Mouse (Mus musculus) left cerebral cortex, postnatal 25 days (tissue): ENCODE results near the gene Nemf. TPM values are rescaled to one million over a fixed set of nuclear protein-coding genes. Genes with fewer than 3 reads are reported as not detected.
"Not testable (repeated sequence)": the region's sequence is repeated elsewhere in the genome, so short reads cannot be mapped to it uniquely, and the experiment has no call there.

Source experiments
- DNase-seq, 2 experiments: peaks; one replicate each; pipeline ENCODE4 v3.0.0; 2022; ENCODE audit warnings: low spot score in 2 of 2, mixed read lengths in 1 of 2
- intact Hi-C: fragments of 180-260 bp; cut with DNase I; formaldehyde crosslinking; loops from one replicate; pipeline ENCODE4 v1.15.1; 2025
- total RNA-seq, 2 experiments: library from RNA; stranded (reverse); gene quantifications; 2 replicates each; pipeline ENCODE4 v1.2.3; 2021

Gene Nemf
- total RNA-seq = 10 to 100 TPM; 46.0 to 46.6 TPM

DNA sequence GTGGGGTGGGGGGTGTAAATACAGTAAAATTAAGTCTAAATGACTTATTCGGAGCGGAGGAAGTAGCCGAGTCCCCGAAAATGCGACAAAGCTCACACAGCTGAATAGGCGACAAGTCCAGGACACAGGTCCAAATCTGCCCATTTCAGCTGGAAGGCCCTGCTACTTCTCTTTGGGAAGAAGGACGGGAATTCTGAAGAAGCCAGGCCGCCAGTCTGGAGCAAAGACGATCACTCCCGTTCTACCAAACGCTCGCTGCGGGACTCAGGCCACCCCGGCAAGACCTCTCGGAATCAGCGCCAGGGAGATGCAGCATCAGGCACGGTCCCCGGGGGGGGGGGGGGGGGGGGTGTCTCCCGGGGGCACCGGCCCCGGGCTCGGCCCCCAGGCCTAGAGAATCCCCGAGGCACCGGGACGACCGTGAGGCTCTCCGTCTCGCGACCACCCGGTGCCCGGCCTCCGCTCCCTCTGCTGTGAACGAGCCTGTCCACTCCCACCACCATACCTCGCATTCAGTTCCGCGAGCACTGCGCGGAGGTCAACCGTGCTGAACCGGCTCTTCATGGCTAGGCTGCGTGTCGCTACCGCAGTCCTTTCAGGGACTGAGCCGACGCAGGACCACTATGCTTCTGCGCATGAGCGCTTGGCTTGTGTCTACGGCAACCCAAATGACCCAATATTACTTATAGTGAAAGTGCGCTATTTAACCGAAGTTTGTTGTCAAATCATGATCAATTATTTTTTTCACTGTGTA, at the start of gene Nemf:
Gene Nemf, minus strand, starts transcription at position 620 of the 754 bp plus-strand sequence.
- DNase-seq = peak; percentile 90 to 95
- intact Hi-C loops = no loop called here

DNA sequence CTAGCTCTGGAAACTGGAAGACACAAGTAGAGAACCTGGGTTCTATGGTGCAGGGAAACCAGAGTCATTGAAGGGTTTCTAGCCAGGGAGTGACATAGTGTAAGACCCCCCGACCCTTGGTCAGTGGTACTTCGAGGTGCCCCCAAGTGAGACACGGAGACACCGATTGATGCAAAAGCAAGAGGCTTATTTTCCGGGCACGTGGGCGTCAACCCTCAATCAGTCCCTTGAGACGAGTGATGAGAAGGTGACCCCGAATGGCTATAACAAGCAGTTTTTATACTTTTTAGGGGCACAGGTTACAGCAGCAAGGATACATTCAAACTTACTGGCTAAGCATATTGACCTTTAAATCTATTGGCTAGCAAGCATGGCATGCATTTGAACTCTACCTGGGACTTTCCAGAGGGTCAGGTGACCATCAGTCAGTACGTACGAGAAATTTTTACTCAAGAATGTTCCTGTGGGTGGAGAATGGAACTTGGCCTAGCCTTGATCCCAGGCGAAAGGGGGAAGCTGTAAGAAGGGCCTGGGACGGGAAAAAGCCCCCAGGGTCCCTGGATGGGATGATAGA, 45.7 kb upstream of the Nemf start:
- intact Hi-C loops = no loop called here
- no peak for DNase-seq

DNA sequence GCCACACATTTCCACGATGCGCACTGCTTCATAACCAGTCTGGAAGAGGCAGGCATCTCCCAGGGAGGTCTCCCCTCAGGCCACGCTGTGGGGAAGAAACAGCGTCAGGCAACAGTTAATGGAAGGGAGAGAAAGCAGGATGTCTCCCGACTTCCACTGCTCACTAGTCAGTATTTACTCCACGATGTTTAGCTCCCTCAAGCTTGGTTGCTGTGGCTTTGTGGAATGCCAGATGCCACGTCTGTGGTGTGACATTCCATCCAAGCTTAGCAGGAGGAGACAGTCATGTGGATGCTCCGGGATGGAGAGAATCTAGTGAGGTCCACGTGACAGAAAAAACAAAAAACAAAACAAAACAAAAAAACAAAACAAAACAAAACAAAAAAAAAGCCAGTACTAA, 45.1 kb upstream of the Nemf start:
- intact Hi-C loops = no loop called here
- no peak for DNase-seq

DNA sequence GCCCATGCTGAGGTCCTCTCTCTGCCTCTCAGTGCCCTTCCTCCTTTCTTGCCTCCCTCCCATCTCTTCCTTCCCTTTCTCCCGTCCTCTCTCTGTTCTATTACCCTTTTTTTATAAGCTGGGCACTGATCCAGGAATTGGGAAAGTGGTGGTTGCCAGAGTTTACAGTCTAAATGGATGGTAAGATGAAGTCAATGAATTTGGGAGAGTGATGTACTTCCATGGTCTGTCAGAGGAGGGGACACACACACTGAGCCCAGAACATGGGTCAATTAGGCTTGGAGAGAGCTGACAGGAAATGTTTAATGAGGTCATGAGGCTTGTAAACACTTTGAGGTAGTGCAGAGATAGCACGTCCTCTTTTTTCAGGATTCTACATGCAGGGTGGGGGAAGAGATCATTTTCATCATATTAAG, 43.9 kb upstream of the Nemf start:
- intact Hi-C loops = no loop called here
- no peak for DNase-seq

DNA sequence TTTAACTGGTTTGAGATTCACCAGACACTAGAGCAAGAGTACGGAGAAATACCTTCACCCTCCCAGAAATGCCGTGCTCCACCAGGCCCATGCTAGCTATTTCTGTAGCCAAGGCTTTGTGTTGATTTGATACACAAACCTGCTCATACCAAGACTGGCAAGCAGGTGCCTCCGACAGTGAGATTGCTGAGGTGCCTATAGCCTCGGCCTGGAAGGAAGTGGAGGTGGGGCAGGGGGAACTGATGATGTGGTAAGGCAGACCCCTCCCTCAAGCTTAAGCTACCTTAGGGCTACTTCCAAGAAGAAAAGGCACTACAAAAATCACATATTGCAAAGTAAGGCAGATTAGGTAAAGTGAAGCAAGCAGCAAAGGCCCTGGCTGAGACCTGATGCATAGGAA, 43.4 kb upstream of the Nemf start:
- no peak for DNase-seq
- intact Hi-C loops = no loop called here

DNA sequence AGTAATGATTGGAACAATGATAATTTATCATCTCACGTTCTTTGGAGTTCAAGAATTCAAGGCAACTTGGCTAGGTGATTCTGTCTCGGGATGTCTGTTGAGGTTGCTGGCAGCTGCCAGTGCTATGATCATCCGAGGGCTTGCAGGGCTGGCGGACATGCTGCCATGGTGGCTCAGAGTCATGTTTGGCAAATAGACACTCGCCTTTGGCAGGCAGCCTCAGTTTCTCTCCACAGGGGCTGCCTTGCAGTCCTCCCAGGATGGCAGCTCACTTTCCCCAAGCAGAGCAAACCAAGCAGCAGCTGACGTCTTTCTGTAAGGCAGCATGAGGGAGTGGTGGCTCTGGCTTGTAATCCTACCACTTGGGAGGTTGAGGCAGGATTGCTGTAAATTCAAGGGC, 37.5 kb upstream of the Nemf start:
- DNase-seq = no peak
- intact Hi-C loops = no loop called here

DNA sequence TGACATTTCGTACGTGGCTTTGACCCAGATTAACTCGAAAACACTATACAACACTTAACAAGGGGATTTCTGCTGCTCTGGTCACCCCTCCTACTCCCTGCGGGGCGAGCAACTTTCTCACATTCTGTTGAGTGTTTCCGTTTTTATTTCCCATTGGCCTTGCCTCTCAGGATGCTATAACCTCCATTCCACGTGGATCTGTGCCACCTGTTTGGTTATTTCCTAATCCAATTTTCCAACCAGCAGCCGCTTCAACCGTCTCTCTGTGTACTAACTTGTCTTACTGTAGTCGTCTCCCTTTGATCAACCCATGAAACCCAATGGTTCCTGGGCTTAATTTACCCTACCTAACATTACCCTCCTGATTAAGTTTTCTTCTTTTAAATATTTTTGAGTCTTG, 36.1 kb upstream of the Nemf start:
- intact Hi-C loops = no loop called here
- DNase-seq = no peak

DNA sequence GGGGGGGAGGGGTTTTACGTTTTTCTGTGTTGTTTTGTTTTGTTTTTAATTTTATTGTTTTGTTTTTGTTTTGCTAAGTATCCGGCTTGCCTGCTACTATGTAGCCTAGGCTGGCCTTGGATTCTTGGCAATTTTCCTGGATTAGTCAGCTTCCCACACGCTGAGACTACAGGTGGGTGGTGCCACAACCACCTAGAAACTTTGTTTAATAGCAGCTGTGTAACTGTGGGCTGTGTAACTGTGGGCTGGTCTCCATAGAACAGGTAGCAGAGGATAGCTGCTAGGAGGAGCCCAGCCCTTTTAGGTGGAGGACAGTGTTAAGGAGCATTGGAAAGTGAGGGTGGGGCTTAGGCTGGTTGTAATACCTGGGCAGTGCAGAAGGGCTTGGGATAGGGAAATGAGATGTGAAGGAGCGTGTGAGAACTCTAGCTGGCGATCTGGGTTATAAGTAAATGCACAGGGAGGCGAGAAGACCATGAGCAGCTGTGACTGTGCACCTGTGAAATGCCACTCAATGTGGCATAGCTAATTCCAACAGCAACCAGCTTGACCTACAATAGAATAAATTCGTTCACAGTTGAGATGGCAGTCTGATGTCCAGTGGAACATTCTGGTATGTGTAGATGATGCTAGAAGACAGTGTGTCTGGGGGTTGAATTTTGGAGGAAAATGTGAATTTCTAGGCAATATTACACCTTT, 33.2 kb upstream of the Nemf start:
- intact Hi-C loops = no loop called here
- DNase-seq = no peak

DNA sequence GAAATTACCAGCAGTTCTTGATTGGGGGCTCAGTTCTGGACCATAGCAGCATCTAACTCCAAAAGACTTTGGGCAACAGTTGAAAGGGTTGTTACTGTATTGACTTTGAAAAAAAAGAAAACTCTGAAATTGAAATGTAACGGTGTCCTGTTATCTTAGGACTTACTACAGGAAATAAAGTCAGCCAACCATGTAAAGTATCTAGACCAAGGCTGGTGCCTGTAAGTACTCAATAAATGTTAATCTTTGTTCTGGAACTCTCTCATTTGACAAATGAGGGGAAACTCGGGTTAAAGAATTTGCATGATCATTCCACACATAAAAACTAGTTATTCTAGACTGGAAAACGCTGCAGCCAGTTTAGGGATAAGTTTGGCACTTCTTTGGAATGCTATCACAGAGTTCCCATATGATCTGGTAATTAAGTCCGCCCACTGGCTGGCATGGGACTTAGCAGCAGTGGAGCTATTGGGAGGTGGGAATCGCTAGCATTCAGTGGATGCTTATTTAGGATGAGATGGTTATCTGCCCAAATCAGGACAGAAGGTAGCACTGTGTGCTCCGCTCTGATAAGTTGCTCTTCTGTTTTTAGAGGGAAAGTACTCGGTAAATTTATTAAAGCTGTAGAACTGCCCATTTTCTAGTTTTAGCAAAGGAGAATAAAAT, 32.4 kb upstream of the Nemf start:
- peak; percentile 6 to 37 for DNase-seq
- intact Hi-C loops = no loop called here

DNA sequence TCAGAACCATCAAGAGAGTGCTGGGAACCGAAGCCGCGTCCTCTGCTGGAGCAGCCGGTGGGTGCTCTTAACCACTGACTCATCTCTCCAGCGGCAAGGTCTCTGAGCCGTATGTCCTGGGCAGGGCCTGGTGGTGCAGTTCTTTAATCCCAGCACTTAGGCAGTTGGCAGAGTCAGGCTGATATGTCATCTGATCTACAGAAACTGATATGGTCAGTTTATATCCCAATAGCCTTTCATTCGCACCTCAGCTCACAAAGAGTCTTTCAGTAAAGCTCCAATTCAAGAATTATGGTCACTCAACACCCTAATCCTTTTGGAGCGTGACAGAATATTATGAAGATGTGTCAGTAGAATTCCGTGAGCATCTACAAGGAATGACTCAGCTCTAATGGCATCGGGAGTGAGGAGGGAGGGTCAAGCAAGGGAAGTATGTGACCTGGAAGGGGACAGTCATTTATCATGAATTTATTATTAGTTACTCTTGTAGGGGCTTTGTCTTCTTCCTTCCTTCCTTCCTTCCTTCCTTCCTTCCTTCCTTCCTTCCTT, 31.4 kb upstream of the Nemf start:
- DNase-seq = no peak
- intact Hi-C loops = no loop called here

DNA sequence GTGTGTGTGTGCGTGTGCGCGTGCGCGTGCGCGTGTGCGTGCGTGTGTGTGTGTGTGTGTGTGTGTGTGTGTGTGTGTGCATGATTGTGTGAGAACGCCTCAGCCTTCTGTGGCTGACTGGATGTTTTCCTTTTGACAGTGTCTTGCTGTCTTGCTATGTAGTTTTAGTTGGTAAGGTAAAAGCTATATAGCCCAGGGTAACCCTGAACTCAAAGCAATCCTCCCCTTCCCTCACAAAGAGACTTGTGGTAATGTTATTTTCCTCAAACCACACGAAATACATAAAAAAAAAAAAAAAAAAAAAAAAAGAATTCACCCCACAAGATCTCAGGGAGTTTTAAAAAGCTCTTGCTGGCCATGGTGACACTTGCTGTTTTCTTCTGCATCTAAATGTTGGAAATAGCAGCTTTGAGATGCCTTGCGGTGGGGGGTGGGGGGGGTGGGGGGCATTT, 29.3 kb upstream of the Nemf start:
- intact Hi-C loops, DNase-seq: not testable (repeated sequence)

DNA sequence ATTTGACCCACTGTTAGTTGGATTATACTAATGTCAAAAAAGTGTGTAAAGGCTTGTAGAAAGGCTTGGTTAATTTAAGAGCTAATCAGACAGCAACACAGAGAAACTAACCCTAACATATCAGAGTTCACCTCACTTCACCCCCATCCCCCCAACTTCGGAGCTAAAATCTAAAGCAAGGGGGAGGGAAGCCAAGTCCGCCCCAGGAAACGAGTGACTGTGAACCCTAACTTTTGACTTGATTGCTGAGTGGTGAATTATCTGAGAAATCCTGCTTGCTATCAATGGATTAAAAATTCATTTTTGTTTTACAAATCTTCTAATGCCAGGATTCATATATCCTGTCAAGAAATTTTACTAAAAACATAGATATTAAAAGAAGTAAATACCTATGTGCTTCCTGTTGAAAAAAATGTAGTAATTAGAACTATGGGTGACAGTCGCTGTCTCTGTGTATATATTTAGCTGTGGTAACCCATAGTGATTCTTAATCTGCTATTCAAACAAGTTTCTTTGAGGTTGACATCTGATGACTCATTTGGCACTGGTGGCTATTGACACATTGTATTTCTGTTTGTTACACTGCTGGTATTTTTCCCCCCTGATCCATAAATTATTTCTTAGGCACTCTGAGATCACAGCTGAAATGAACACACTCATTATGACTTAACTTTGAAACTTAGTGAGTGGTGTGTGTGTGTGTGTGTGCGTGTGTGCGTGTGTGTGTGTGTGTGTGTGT, 28.7 kb upstream of the Nemf start:
- no peak for DNase-seq
- intact Hi-C loops = no loop called here

DNA sequence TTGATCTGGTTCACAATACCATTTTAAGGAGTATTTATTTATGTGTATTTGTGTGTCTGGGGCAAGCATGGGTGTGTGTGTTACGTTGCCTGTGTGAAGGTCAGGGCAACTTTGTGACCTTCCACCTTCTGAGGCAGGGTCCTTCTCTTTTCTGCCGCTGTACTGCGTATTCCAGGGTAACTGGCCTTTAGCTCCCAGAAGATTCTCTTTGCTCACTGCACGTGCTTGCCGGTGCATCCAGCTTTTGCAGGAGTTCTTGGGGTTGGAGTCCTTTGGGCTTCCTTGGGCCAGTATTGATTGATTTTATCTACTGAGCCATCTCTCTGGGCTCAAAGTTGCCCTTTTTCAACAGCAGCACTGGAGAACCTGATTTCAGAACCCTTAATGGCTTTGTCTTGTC, 27.6 kb upstream of the Nemf start:
- no peak for DNase-seq
- intact Hi-C loops = no loop called here

DNA sequence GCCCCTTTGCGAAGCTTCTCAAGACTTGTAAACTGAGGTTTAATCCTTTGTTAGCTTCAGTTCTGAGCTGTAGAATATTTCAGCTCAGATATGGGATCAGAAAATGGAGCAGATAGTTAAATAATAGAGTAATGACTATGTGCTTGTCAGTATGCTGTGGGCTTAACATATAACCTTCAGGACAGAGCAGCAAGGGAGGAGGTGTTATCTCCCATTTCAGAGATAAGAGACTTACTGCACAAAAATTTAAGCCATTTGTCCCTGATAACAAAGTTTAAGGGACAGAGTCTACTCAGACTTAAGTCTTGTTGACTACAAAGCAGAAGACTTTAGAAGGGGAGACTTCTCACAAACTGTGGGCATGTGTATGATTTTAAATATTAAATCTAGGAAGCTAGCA, 25.9 kb upstream of the Nemf start:
- intact Hi-C loops = no loop called here
- DNase-seq = no peak

DNA sequence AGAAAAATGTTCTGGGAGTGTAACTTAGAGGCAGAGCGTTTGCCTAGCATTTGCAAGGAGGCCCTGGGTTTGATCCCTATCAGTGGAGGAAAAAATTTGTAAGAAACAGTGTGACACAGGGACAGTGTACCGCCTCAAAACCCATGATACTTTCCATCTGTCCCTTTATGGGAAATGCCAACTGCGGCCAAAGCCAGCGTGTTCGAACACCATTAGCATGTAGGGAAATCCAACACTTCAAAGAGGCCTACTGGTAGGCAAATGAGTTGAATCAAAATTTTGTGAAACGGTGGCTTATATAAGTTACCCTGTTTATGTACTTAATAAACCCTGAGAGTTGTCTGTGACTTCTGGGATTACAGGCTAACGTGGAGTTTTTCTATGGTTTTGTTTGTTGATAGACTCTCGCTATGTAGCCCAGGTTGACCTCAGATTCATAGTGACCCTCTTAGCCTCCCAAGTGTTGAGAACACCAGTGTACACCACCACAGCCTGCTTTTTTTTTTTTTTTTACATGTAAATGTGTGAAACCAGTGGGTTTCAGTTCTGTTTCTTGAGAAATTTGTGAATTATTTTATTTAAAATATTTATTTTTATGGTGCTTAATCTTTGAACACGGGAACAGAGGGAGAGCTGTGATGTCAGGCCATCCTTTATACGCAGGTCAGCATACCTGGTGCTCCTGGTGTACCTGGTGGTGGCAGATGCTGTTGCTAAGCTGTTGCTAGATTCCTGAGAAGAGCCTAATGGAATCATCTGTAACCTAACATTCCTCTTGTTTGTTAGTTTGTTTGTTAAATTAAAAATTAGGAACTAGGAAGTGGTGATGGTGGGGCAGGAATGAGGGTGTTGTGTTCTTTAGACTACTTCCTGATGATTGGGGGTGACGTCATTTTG, 21.8 kb upstream of the Nemf start:
- no peak for DNase-seq
- intact Hi-C loops = no loop called here

DNA sequence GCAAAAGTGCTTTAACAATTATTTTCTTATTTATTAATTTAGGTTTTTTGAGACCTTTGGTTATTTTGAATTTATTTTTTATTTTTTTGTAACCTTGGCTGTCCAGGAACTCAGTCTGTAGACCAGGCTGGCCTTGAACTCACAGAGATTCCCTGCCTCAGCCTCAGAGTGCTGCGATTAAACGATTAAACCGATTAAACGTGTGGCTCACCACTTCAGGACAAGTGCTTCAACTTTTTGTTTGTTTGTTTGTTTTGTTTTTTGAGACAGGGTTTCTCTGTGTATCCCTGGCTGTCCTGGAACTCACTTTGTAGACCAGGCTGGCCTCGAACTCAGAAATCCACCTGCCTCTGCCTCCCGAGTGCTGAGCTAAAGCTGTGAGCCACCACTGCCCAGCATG, 20.7 kb upstream of the Nemf start:
- DNase-seq, intact Hi-C loops: not testable (repeated sequence)

DNA sequence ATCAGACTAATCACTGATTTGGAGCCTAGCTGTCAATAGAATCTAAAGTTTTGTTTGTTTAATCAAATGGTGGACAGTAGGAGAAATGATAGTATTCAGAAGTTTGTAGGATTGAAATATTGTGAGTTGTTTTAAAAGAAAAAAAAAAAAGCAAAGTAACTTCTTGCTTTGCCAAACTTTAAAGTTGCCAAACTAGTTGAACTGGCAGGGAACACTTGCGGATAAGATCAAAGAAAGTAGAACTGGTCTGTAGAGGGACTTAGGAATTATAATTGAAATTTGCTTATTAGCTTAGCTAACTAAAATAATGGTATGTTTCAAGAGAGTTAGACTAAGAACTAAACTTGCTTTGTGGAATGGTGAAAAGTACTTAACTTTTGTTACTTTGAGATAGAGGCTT, 20.2 kb upstream of the Nemf start:
- DNase-seq = no peak
- intact Hi-C loops = no loop called here

DNA sequence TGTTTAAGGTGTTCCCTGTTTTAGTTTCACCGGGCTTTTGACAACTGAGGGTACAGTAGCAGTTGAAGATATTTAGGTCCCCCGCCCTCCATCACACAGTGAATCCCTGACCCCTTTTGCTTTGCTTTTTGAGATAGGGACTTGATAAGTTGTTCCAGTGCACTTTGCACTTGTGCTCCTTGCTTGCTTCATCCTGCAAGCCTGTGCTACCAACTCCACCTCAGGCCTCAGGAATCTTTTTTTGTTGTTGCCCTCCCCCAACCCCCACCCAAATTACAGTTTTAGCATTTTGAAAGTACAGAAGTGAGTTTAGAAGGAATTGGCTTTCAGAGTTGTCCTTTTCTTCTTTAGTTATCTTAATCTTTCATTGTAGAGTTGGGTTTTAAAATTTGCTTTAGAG, 19.2 kb upstream of the Nemf start:
- intact Hi-C loops = no loop called here
- DNase-seq = no peak
